Mouse (Mus musculus): ENCODE measurements around the gene Cdh20. TPM values are rescaled to one million over a fixed set of nuclear protein-coding genes. Genes with fewer than 3 reads are reported as not detected.

The Cdh20 gene
- 0.04 TPM in 2 replicates for polyA plus RNA-seq (2014; fragmentation: Nextera tagmentation; extraction: Ambion mirVana)

- H3K9me3 ChIP-seq (ENCODE audit: control insufficient read depth, low read length): no peaks in the 10 kb centered on the region
- H3K9ac ChIP-seq (ENCODE audit: low read length): peak within 1 kb of the TSS; percentile 37; the same call in 1 of the 2 replicates
- H3K4me1 ChIP-seq (ENCODE audit: control insufficient read depth, insufficient read depth, low read length): peaks cover 8% of the 10 kb centered on the region; the same call in 1 of the 2 replicates
- peak within 1 kb of the TSS; percentile 37 for H3K4me3 ChIP-seq (ENCODE audit: low read depth, low read length)
- no peaks in the 10 kb centered on the region for H3K36me3 ChIP-seq (ENCODE audit: control insufficient read depth, insufficient read depth, low read length)
- DNase-seq (ENCODE audit: low spot score) (peak; percentile 55), ATAC-seq (ENCODE audit: insufficient number of reproducible peaks, low FRiP score, low TSS enrichment, low read depth) (peak; percentile 65)
- H3K4me2 ChIP-seq (ENCODE audit: low read depth, severe bottlenecking): peak within 1 kb of the TSS; percentile 92
- H3K27me3 ChIP-seq (ENCODE audit: control insufficient read depth, insufficient read depth, low read length): peaks cover 12% of the 10 kb centered on the region
- no peak within 1 kb of the TSS for H3K27ac ChIP-seq (replicated peaks; ENCODE audit: low read depth, low read length)
- WGBS: under 1% methylated on average over 46 of the region's 46 CpGs
Observed at GRCm38 (mm10) chr1:104768371-104769249, at the start of gene Cdh20. Gene Cdh20, plus strand, starts transcription at chr1:104768529.

- 15% methylated on average over 1 of the region's 1 CpGs for WGBS
- no peak for DNase-seq (ENCODE audit: low spot score)
- Histone ChIP-seq H3K4me1 (ENCODE audit: control insufficient read depth, insufficient read depth, low read length) (no peaks in the 10 kb centered on the region), H3K27me3 (ENCODE audit: control insufficient read depth, insufficient read depth, low read length) (no peaks in the 10 kb centered on the region), H3K9ac (ENCODE audit: low read length) (no peak overlapping the region), H3K4me2 (ENCODE audit: low read depth, severe bottlenecking) (no peak overlapping the region), H3K36me3 (ENCODE audit: control insufficient read depth, insufficient read depth, low read length) (no peaks in the 10 kb centered on the region), H3K27ac (replicated peaks; ENCODE audit: low read depth, low read length) (no peak overlapping the region), H3K9me3 (ENCODE audit: control insufficient read depth, low read length) (no peaks in the 10 kb centered on the region), H3K4me3 (ENCODE audit: low read depth, low read length) (no peak overlapping the region)
- no peak for ATAC-seq (ENCODE audit: insufficient number of reproducible peaks, low FRiP score, low TSS enrichment, low read depth)
Observed at GRCm38 (mm10) chr1:104746816-104747215, 21.5 kb upstream of the Cdh20 start.

- Histone ChIP-seq H3K9me3 (ENCODE audit: control insufficient read depth, low read length) (no peaks in the 10 kb centered on the region), H3K9ac (ENCODE audit: low read length) (no peak overlapping the region), H3K27ac (replicated peaks; ENCODE audit: low read depth, low read length) (no peak overlapping the region), H3K4me3 (ENCODE audit: low read depth, low read length) (no peak overlapping the region), H3K4me1 (ENCODE audit: control insufficient read depth, insufficient read depth, low read length) (no peaks in the 10 kb centered on the region), H3K27me3 (ENCODE audit: control insufficient read depth, insufficient read depth, low read length) (no peaks in the 10 kb centered on the region), H3K4me2 (ENCODE audit: low read depth, severe bottlenecking) (no peak overlapping the region), H3K36me3 (ENCODE audit: control insufficient read depth, insufficient read depth, low read length) (no peaks in the 10 kb centered on the region)
- DNase-seq (ENCODE audit: low spot score): no peak
- 72% methylated on average over 4 of the region's 4 CpGs for WGBS
- ATAC-seq (ENCODE audit: insufficient number of reproducible peaks, low FRiP score, low TSS enrichment, low read depth): no peak
Observed at GRCm38 (mm10) chr1:104747438-104747837, 20.9 kb upstream of the Cdh20 start.

- H3K4me1 ChIP-seq (ENCODE audit: control insufficient read depth, insufficient read depth, low read length): no peaks in the 10 kb centered on the region
- H3K9me3 ChIP-seq (ENCODE audit: control insufficient read depth, low read length): no peaks in the 10 kb centered on the region
- ATAC-seq (ENCODE audit: insufficient number of reproducible peaks, low FRiP score, low TSS enrichment, low read depth) (no peak), DNase-seq (ENCODE audit: low spot score) (no peak)
- no peak overlapping the region for H3K9ac ChIP-seq (ENCODE audit: low read length)
- no peak overlapping the region for H3K4me3 ChIP-seq (ENCODE audit: low read depth, low read length)
- H3K27me3 ChIP-seq (ENCODE audit: control insufficient read depth, insufficient read depth, low read length): no peaks in the 10 kb centered on the region
- H3K4me2 ChIP-seq (ENCODE audit: low read depth, severe bottlenecking): no peak overlapping the region
- WGBS: 71% methylated on average over 8 of the region's 8 CpGs
- H3K27ac ChIP-seq (replicated peaks; ENCODE audit: low read depth, low read length): no peak overlapping the region
- H3K36me3 ChIP-seq (ENCODE audit: control insufficient read depth, insufficient read depth, low read length): no peaks in the 10 kb centered on the region
Observed at GRCm38 (mm10) chr1:104754483-104754882, 13.8 kb upstream of the Cdh20 start.

- Histone ChIP-seq H3K4me3 (ENCODE audit: low read depth, low read length) (no peak overlapping the region), H3K9me3 (ENCODE audit: control insufficient read depth, low read length) (no peaks in the 10 kb centered on the region), H3K9ac (ENCODE audit: low read length) (no peak overlapping the region), H3K36me3 (ENCODE audit: control insufficient read depth, insufficient read depth, low read length) (no peaks in the 10 kb centered on the region), H3K27me3 (ENCODE audit: control insufficient read depth, insufficient read depth, low read length) (no peaks in the 10 kb centered on the region), H3K4me1 (ENCODE audit: control insufficient read depth, insufficient read depth, low read length) (no peaks in the 10 kb centered on the region), H3K4me2 (ENCODE audit: low read depth, severe bottlenecking) (no peak overlapping the region), H3K27ac (replicated peaks; ENCODE audit: low read depth, low read length) (no peak overlapping the region)
- WGBS: 39% methylated on average over 4 of the region's 4 CpGs
- no peak for DNase-seq (ENCODE audit: low spot score)
- no peak for ATAC-seq (ENCODE audit: insufficient number of reproducible peaks, low FRiP score, low TSS enrichment, low read depth)
Observed at GRCm38 (mm10) chr1:104755896-104756295, 12.4 kb upstream of the Cdh20 start.

GRCm38 (mm10) chr1:104769250-104769607 lies 900 bp downstream of the Cdh20 start:
- WGBS: under 1% methylated on average over 12 of the region's 12 CpGs
- Histone ChIP-seq H3K27ac (replicated peaks; ENCODE audit: low read depth, low read length) (no peak overlapping the region), H3K4me1 (ENCODE audit: control insufficient read depth, insufficient read depth, low read length) (peaks cover 8% of the 10 kb centered on the region; the same call in 1 of the 2 replicates), H3K36me3 (ENCODE audit: control insufficient read depth, insufficient read depth, low read length) (no peaks in the 10 kb centered on the region), H3K9me3 (ENCODE audit: control insufficient read depth, low read length) (no peaks in the 10 kb centered on the region), H3K4me3 (ENCODE audit: low read depth, low read length) (peak overlapping the region; percentile 37), H3K9ac (ENCODE audit: low read length) (0 out of 2 replicates have a peak overlapping the region, but pooled peaks have one; percentile 37), H3K27me3 (ENCODE audit: control insufficient read depth, insufficient read depth, low read length) (peaks cover 12% of the 10 kb centered on the region), H3K4me2 (ENCODE audit: low read depth, severe bottlenecking) (peak overlapping the region; percentile 92)
- peak; percentile 45 for ATAC-seq (ENCODE audit: insufficient number of reproducible peaks, low FRiP score, low TSS enrichment, low read depth)
- DNase-seq (ENCODE audit: low spot score): peak; percentile 49

GRCm38 (mm10) chr1:104771937-104772336 lies 3.6 kb downstream of the Cdh20 start:
- H3K27ac ChIP-seq (replicated peaks; ENCODE audit: low read depth, low read length): no peak overlapping the region
- no peak overlapping the region for H3K4me3 ChIP-seq (ENCODE audit: low read depth, low read length)
- no peak for DNase-seq (ENCODE audit: low spot score)
- peaks cover 12% of the 10 kb centered on the region for H3K27me3 ChIP-seq (ENCODE audit: control insufficient read depth, insufficient read depth, low read length)
- peaks cover 8% of the 10 kb centered on the region; the same call in 1 of the 2 replicates for H3K4me1 ChIP-seq (ENCODE audit: control insufficient read depth, insufficient read depth, low read length)
- H3K9me3 ChIP-seq (ENCODE audit: control insufficient read depth, low read length): no peaks in the 10 kb centered on the region
- H3K4me2 ChIP-seq (ENCODE audit: low read depth, severe bottlenecking): no peak overlapping the region
- ATAC-seq (ENCODE audit: insufficient number of reproducible peaks, low FRiP score, low TSS enrichment, low read depth): no peak
- no peak overlapping the region for H3K9ac ChIP-seq (ENCODE audit: low read length)
- H3K36me3 ChIP-seq (ENCODE audit: control insufficient read depth, insufficient read depth, low read length): no peaks in the 10 kb centered on the region
- 67% methylated on average over 4 of the region's 4 CpGs for WGBS

- ATAC-seq (ENCODE audit: insufficient number of reproducible peaks, low FRiP score, low TSS enrichment, low read depth): no peak
- no peak overlapping the region for H3K4me2 ChIP-seq (ENCODE audit: low read depth, severe bottlenecking)
- H3K4me3 ChIP-seq (ENCODE audit: low read depth, low read length): no peak overlapping the region
- no peak for DNase-seq (ENCODE audit: low spot score)
- 74% methylated on average over 2 of the region's 2 CpGs for WGBS
- H3K9ac ChIP-seq (ENCODE audit: low read length): no peak overlapping the region
- H3K27ac ChIP-seq (replicated peaks; ENCODE audit: low read depth, low read length): no peak overlapping the region
- H3K4me1 ChIP-seq (ENCODE audit: control insufficient read depth, insufficient read depth, low read length): peaks cover 8% of the 10 kb centered on the region; the same call in 1 of the 2 replicates
- H3K9me3 ChIP-seq (ENCODE audit: control insufficient read depth, low read length): no peaks in the 10 kb centered on the region
- H3K27me3 ChIP-seq (ENCODE audit: control insufficient read depth, insufficient read depth, low read length): peaks cover 12% of the 10 kb centered on the region
- no peaks in the 10 kb centered on the region for H3K36me3 ChIP-seq (ENCODE audit: control insufficient read depth, insufficient read depth, low read length)
Observed at GRCm38 (mm10) chr1:104773207-104773606, 4.9 kb downstream of the Cdh20 start.
